Mouse (Mus musculus): ENCODE measurements around the gene Pla2g2f. TPM values are rescaled to one million over a fixed set of nuclear protein-coding genes. Genes with fewer than 3 reads are reported as not detected.

Gene Pla2g2f
- polyA plus RNA-seq, 1 experiment from 2014 or later = not detected

DNA sequence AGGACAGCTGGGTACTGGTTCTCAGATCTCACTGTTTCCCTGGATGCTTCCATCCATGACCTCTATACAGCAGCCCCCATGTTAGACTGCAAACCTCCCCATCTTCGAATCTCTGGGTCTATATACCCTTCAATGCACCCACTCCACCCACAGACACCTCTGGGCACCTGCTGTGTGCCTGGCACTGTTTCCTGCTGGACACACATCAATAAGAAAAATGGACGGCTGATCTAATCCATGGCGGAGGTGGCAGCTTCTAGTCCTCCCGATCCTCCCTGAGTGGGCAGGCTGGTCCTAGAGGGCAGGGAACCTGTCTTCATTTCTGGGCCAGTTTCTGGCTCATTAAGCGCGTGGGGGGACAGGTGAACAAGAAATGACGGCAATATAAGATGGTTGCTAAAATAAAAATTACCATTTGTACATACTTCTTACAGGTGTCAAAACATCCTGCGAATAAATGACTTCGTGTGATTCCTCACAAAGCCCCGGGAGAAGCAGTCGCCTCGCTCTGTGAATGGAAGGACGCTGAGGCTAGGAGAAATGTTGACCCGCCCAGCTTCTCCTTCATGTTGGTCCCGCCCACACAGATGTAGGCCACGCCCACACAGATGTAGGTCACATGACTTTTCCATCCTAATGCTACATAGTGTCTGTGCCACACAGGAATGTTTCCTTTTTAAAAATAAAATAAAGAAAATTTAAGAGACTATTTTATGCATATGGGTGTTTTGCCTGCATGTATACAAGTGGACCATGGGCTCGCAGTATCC, 46.2 kb downstream of the Pla2g2f start:
- 47% methylated on average over 17 of the region's 17 CpGs for whole genome bisulfite sequencing (ENCODE audit: insufficient replicate concordance)
- Histone ChIP-seq H3K4me3 (no peak overlapping the region), H3K9ac (no peak overlapping the region)

GRCm38 (mm10) chr4:138710633-138711032, 46.8 kb downstream of the Pla2g2f start:
- Histone ChIP-seq H3K4me1 (no peaks in the 10 kb centered on the region), H3K27ac (no peak overlapping the region), H3K9me3 (replicated peaks) (0 out of 2 replicates have a peak, but pooled peaks cover 4% of the 10 kb centered on the region), H3K27me3 (replicated peaks) (peaks cover 2% of the 10 kb centered on the region), H3K36me3 (no peaks in the 10 kb centered on the region), H3K9ac (no peak overlapping the region), H3K4me2 (no peak overlapping the region), H3K4me3 (no peak overlapping the region)
- no peak for ATAC-seq
- WGBS (ENCODE audit: insufficient replicate concordance) = 70% methylated on average over 11 of the region's 11 CpGs

More for the DNA sequence above, 46.2 kb downstream of the Pla2g2f start:
- 0 out of 2 replicates have a peak, but pooled peaks cover 4% of the 10 kb centered on the region for H3K9me3 ChIP-seq (replicated peaks)
- H3K36me3 ChIP-seq = no peaks in the 10 kb centered on the region
- no peak for ATAC-seq
- H3K4me1 ChIP-seq = no peaks in the 10 kb centered on the region
- no peak overlapping the region for H3K27ac ChIP-seq
- H3K27me3 ChIP-seq (replicated peaks) = peaks cover 5% of the 10 kb centered on the region
- no peak overlapping the region for H3K4me2 ChIP-seq

GRCm38 (mm10) chr4:138709944-138710343, 47.5 kb downstream of the Pla2g2f start:
- 60% methylated on average over 7 of the region's 7 CpGs for WGBS (ENCODE audit: insufficient replicate concordance)
- Histone ChIP-seq H3K9me3 (replicated peaks) (0 out of 2 replicates have a peak, but pooled peaks cover 4% of the 10 kb centered on the region), H3K9ac (no peak overlapping the region), H3K36me3 (no peaks in the 10 kb centered on the region), H3K27me3 (replicated peaks) (no peaks in the 10 kb centered on the region; the same call in none of the 2 replicates), H3K4me1 (no peaks in the 10 kb centered on the region), H3K4me2 (no peak overlapping the region), H3K27ac (no peak overlapping the region), H3K4me3 (no peak overlapping the region)
- no peak for ATAC-seq

- Histone ChIP-seq H3K4me2 (no peak overlapping the region), H3K9me3 (replicated peaks) (0 out of 2 replicates have a peak, but pooled peaks cover 4% of the 10 kb centered on the region), H3K4me3 (no peak overlapping the region), H3K27me3 (replicated peaks) (no peaks in the 10 kb centered on the region; the same call in none of the 2 replicates), H3K36me3 (no peaks in the 10 kb centered on the region), H3K4me1 (no peaks in the 10 kb centered on the region), H3K9ac (no peak overlapping the region), H3K27ac (no peak overlapping the region)
- ATAC-seq = no peak
- WGBS (ENCODE audit: insufficient replicate concordance) = 69% methylated on average over 11 of the region's 11 CpGs
These were observed 48.2 kb downstream of the Pla2g2f start for GRCm38 (mm10) chr4:138709246-138709645.

- H3K9ac ChIP-seq = no peak overlapping the region
- no peaks in the 10 kb centered on the region for H3K36me3 ChIP-seq
- H3K27ac ChIP-seq = no peak overlapping the region
- H3K4me3 ChIP-seq = no peak overlapping the region
- no peaks in the 10 kb centered on the region; the same call in none of the 2 replicates for H3K27me3 ChIP-seq (replicated peaks)
- H3K4me1 ChIP-seq = no peaks in the 10 kb centered on the region
- 0 out of 2 replicates have a peak, but pooled peaks cover 4% of the 10 kb centered on the region for H3K9me3 ChIP-seq (replicated peaks)
- no peak overlapping the region for H3K4me2 ChIP-seq
- 4% methylated on average over 7 of the region's 7 CpGs for WGBS (ENCODE audit: insufficient replicate concordance)
- no peak for ATAC-seq
These were observed 48.8 kb downstream of the Pla2g2f start for GRCm38 (mm10) chr4:138708636-138709035.

DNA sequence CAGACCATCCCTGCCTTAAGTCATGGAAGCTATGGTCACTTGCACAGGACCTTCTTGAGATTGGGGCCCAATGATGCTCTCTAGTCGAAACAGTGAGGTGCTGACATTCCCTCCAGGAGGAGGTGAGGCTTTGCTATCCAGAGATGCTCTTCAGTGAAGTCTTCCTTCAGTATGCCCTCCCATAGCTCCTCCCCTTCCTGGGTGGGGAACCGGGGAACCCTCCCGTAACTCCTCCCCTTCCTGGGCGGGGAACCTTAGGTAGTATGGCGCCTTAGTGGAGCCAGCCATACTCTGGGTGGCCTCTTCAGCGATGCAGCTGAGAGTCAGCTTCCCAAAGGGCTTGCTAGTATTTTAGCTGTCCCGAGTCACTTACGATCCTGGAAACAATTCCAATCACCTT, 50.8 kb downstream of the Pla2g2f start:
- Histone ChIP-seq H3K27ac (no peak overlapping the region), H3K4me3 (no peak overlapping the region), H3K27me3 (replicated peaks) (peaks cover 4% of the 10 kb centered on the region; the same call in 1 of the 2 replicates), H3K4me2 (no peak overlapping the region), H3K4me1 (no peaks in the 10 kb centered on the region), H3K9me3 (replicated peaks) (0 out of 2 replicates have a peak, but pooled peaks cover 4% of the 10 kb centered on the region), H3K9ac (no peak overlapping the region), H3K36me3 (no peaks in the 10 kb centered on the region)
- no peak for ATAC-seq
- 70% methylated on average over 8 of the region's 8 CpGs for WGBS (ENCODE audit: insufficient replicate concordance)

DNA sequence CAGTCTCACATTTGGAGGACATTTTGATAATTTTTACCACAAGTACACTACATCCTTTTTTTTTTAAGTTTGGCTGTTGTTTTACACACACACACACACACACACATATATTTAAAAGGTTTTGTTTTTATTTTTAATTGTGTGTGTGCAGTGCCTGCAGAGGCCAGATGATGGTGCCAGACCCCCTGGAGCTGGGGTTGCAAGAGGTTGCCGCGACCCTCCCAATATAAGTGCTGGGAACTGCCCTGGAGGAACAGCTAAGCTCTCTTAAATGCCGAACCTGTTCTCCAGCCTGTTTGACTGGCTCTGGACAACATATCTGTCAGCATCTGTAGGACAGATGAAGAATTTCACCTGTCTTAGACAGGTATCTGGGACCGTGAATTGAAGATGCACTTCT, 53.3 kb downstream of the Pla2g2f start:
- WGBS (ENCODE audit: insufficient replicate concordance) = 74% methylated on average over 4 of the region's 4 CpGs
- Histone ChIP-seq H3K36me3 (no peaks in the 10 kb centered on the region), H3K27ac (no peak overlapping the region), H3K27me3 (replicated peaks) (0 out of 2 replicates have a peak, but pooled peaks cover 4% of the 10 kb centered on the region), H3K4me3 (no peak overlapping the region), H3K4me2 (no peak overlapping the region), H3K4me1 (no peaks in the 10 kb centered on the region), H3K9ac (no peak overlapping the region), H3K9me3 (replicated peaks) (0 out of 2 replicates have a peak, but pooled peaks cover 4% of the 10 kb centered on the region)
- no peak for ATAC-seq

- no peak overlapping the region for H3K4me3 ChIP-seq
- H3K9me3 ChIP-seq (replicated peaks) = 0 out of 2 replicates have a peak, but pooled peaks cover 4% of the 10 kb centered on the region
- no peak for ATAC-seq
- H3K36me3 ChIP-seq = no peaks in the 10 kb centered on the region
- 0 out of 2 replicates have a peak, but pooled peaks cover 4% of the 10 kb centered on the region for H3K27me3 ChIP-seq (replicated peaks)
- no peak overlapping the region for H3K4me2 ChIP-seq
- no peak overlapping the region for H3K27ac ChIP-seq
- H3K4me1 ChIP-seq = no peaks in the 10 kb centered on the region
- H3K9ac ChIP-seq = no peak overlapping the region
- WGBS (ENCODE audit: insufficient replicate concordance) = 59% methylated on average over 7 of the region's 7 CpGs
These were observed 53.8 kb downstream of the Pla2g2f start for GRCm38 (mm10) chr4:138703591-138703990.

- 57% methylated on average over 8 of the region's 8 CpGs for WGBS (ENCODE audit: insufficient replicate concordance)
- Histone ChIP-seq H3K27me3 (replicated peaks) (0 out of 2 replicates have a peak, but pooled peaks cover 7% of the 10 kb centered on the region), H3K36me3 (no peaks in the 10 kb centered on the region), H3K4me3 (no peak overlapping the region), H3K9ac (no peak overlapping the region), H3K4me1 (no peaks in the 10 kb centered on the region), H3K4me2 (no peak overlapping the region), H3K9me3 (replicated peaks) (0 out of 2 replicates have a peak, but pooled peaks cover 4% of the 10 kb centered on the region), H3K27ac (no peak overlapping the region)
- no peak for ATAC-seq
These were observed 54.9 kb downstream of the Pla2g2f start for GRCm38 (mm10) chr4:138702528-138702927.

DNA sequence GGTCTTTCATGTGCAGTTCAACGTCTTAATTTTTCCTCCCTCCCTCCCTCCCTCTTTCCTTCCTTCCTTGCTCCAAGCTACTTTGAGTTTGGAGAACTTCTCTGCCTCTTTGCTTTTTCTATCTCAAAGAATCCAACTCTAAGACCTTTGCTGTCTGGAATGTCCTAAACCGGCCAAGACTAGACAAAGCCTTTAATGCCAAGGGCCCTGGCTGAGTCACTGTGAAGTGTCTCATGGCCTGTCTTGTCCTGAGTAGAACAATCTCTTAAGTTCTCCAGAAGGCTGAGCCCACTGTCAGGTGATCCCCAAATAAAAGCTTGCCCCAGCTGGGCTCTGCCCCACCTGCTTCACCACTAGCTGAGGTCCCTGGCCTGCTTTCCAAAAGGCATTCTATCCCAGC, 55.4 kb downstream of the Pla2g2f start:
- Histone ChIP-seq H3K9ac (no peak overlapping the region), H3K36me3 (no peaks in the 10 kb centered on the region), H3K4me3 (no peak overlapping the region), H3K27ac (no peak overlapping the region), H3K27me3 (replicated peaks) (peaks cover 7% of the 10 kb centered on the region; the same call in 1 of the 2 replicates), H3K4me1 (no peaks in the 10 kb centered on the region), H3K9me3 (replicated peaks) (0 out of 2 replicates have a peak, but pooled peaks cover 4% of the 10 kb centered on the region), H3K4me2 (no peak overlapping the region)
- no peak for ATAC-seq
- WGBS (ENCODE audit: insufficient replicate concordance) = 63% methylated on average over 2 of the region's 2 CpGs

GRCm38 (mm10) chr4:138701111-138701510, 56.3 kb downstream of the Pla2g2f start:
- Histone ChIP-seq H3K27ac (no peak overlapping the region), H3K4me2 (no peak overlapping the region), H3K9me3 (replicated peaks) (no peaks in the 10 kb centered on the region), H3K4me1 (no peaks in the 10 kb centered on the region), H3K36me3 (no peaks in the 10 kb centered on the region), H3K27me3 (replicated peaks) (peaks cover 12% of the 10 kb centered on the region; the same call in 1 of the 2 replicates), H3K4me3 (no peak overlapping the region), H3K9ac (no peak overlapping the region)
- 53% methylated on average over 8 of the region's 8 CpGs for WGBS (ENCODE audit: insufficient replicate concordance)
- no peak for ATAC-seq

All from liver, embryonic 12.5 days (tissue).